Mouse (Mus musculus): ENCODE data around the gene Rhebl1.

Rhebl1 gene

DNA sequence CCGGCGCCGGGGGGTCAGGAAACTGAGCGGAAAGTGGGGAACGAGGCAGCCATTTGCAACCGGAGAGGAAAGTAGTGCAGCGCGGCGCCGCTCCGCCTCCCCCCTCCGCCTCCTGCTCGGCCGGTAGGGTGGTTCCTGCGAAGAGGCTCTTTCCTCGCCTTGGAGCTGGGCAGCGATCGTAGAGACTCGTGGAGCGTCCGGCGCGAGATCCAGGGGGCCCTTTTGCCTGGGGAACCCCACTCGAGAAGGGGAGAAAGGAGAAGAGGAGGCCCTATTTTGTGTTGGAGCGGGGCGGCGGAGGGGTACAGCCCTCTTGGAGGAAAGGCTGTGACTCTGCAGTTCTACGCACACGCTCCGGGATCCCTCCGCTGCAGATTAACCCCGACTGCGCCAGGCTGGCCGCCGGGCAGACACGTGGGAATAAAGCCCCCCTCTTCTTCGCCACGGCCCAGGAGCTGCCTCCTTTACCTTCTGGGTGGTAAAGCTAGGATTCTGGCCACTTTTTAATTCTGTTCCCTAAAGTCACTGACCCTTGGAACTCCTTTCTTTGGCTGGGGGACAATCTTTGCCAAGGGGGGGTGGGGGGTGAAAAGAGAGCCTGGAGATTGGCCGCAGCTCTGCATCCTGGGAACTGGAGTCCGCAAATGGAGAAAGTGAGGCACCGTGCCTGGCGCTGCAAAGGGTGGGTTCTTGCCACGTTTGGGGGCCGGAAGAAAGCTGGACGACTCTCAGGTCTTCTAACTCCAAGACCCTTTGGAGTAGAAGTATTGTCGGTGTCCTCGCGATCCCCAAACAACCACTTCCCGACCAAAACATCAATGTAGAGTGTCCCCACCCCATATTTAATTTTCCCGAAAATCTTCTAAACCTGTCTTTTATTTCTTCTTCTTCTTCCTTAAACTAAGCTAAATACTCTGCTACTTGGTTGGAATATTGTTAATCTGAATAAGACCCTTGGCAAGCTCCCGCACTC is 22.1 kb downstream of the Rhebl1 start:
- peak; percentile 92 for DNase-seq (ENCODE audit: low read depth, low spot score)

DNA sequence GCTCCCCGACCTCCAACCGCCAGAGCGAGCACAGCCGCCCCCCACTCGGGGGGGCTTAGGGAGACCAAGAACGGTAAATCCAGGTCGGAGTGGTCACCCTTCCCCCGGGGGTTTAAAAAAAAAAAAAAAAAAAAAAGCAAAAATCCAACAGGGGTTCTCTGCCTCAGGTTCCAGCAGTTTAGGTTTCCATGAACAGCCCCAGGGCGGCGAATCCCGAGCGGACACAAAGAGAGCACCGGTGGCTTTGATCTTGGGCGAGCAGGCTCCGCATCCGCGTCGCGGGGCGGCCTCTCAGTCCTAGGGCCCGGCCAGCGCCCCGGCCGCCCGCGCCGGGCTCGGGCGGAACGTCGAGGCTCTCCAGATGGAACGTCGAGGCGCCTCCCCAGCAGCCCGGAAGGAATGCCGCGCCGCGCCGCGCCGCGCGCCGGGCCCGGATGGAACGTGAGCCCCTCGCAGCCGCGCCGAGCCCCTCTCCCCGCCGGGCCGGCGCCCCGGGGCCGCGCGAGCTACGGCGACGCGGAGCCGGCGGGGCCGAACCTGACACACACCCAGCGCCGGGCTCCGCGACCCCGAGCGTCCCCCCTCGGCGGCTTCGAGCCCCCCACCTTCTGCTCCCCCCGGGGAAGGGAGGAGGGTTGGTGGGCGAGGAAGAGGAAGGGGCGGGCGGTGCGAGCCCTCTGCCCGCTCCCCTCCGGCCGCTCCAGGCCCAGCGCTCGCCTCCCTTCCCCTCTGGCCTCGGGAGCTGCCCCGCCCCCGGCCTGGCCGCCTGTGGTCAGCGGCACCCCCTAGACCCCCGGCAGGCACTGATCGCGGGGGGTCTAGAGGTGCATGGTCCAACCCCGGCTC is 23.0 kb downstream of the Rhebl1 start, which contains the start of gene Kmt2d:
Gene Kmt2d, minus strand, starts transcription at position 135 of the 846 bp plus-strand sequence.
- no peak for DNase-seq (ENCODE audit: low read depth, low spot score)

DNA sequence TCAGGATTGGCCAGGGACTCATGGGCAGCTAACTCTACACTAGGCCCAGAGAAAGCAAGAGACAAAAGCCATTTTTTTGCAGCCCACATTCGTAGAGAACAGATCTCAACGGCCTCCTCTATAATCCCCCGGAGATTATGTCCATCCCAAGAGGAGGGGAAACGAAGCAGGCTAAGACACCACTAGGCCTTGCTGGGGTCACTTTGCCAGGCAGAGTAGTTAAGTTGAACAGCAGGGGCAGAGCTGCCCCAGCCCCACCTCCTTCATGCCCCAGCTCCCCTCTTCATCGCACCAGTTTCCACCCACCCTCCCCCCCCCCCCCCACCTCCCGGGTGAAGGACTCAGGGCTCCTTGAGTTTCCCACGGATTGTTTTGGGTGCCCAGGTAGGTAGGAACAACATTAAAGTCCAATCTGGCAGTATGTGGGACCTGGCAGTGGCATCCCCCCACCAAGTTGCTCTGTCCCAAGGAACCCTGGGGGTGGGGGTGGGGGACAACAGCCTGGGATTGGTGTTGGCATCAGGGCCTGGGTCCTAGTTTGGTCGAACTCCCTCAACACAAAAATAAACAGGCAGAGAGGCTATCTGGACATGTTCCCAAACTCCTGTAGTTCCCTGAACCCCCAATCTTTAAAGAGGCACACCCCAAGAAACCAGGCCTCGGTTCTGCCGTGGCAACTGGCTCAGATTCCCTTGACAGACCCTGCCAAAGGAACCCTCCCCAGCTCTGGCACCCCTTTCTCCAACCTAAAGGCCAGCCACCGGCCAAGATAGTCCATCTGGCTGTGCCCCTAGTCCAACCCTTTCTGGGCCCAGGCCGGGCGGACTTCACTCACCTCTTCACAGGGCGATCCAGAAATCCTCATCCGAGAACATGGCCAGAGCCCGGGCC is 23.9 kb downstream of the Rhebl1 start:
- peak; percentile 46 for DNase-seq (ENCODE audit: low read depth, low spot score)

DNA sequence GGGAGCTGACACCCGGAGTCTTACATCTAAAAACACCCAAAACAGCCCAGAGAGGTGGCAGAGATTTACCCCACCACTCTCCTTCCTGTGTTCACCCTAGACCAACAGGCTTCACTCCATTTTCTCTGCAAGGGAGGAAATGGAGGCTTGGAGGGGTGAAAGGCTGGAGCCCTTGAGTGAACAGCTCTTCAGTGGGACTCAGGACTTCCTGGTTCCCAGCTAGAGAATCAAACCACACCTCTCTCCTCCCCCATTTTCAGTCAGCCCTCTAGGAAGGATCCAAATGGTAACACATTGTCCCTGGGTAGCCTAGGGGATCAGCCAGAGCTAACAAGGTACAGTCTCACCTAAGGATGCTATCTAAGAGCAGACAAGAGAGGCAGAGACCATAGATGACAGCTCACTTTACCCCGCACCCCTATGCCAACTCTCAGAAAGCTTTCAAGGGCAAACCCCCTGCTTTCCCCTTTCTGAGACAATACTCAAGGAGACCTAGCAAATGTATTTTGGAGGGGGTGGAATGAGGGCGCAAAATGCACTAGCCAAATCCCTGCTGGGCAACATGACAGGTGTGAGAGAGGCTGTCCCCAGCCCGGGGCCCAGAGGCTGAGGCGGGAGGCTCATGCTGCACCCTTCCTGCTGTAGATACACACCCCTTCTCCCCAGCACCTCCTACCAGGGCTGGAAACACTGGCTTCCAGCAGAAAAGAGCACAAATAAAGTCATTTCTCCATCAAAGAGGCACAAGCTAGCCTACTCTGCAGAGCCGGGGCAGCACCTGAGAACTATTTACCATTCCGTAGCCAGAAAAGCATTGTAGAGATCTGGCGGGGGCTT is 24.8 kb downstream of the Rhebl1 start:
- no peak for DNase-seq (ENCODE audit: low read depth, low spot score)

DNA sequence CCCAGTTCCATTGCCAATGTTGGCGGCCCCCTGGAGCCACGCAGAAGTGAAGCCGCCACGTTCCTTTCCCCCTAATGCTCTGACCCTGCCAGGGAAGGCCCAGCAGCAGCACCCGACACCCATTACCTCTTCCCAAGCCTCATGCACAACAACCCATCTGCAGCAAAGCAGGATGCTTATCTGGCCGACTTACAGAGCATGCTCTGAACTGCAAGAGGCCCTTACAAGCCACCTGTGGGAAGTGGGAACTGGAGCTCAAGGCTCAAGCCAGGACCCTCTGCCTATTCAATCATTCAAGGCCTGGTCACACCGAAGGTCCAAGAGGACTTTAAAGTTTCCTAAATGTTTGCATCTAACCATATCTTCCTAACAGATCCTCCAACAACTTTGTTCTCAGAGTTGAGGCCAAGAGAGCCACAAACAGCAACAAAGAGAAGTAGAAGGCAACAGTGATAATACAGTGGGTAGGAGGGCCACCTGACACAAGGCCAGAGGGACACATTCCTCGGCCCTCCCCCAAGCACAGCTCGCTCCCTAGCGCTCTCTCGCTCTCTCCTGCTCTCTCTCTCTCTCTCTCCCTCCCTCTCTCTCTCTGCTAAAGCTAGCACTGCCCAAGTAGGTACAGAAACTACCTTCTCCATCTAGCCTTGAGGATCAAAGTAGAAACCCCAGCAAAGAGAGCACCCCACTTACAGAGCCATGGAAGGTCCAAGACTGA is 25.8 kb downstream of the Rhebl1 start:
- DNase-seq (ENCODE audit: low read depth, low spot score) = no peak

DNA sequence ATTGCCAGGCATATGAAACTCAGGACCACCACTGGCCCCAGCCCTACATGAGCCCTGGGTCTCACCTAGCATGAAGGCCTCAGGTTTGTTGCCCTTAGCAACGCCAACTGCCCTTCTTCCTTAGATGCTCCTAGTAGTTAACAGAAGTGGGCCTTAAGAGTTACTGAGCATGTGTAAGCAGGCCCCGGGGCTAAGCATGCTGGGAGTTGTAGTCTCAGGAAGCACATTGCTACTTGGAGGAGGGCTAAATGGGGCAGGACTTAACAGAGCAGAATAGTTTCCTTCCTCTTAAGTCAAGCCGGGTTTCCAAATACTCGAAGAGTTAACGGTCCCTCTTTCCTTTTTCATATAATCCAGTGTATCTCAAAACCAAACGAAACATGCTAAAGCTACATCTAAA is 27.0 kb downstream of the Rhebl1 start:
- no peak for DNase-seq (ENCODE audit: low read depth, low spot score)

DNA sequence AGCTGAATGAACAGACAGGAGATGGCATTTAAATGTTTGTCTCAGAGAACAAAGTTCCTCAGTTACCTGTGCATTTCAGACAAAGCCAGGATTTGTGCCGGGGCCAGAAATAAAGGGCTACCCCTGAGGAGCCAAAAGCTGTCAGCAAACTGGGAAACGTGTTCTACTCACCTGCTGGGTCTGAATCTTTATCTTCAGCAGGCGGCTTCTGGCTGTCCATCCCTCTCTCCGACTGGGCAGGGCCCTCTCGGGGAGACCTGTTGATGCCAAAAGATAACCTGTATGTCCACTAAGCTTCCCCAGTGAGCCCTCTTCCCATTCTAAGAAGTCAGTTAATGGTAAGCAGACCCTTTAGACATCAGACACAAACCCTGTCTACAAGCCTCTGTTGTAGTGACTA is 27.8 kb downstream of the Rhebl1 start:
- DNase-seq (ENCODE audit: low read depth, low spot score) = no peak

DNA sequence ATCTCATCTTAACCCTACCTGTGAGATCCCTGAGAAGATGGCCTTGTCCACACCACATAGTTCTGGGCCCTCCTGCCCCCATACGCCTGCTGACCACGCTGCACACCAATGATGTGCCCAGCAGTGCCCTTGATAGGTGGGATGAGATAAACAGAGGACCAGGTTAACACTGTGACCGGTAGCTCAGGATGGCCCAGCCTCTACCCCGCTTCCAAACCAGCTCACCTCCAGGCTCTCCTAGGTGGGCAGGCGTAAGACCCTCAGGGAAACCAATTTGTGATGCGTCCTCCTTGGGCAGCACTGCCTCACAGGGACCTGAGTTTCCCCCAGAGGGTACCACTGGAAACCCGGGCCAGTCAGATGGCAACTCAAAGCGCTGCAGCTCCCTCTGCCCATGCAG is 28.6 kb downstream of the Rhebl1 start:
- no peak for DNase-seq (ENCODE audit: low read depth, low spot score)

DNA sequence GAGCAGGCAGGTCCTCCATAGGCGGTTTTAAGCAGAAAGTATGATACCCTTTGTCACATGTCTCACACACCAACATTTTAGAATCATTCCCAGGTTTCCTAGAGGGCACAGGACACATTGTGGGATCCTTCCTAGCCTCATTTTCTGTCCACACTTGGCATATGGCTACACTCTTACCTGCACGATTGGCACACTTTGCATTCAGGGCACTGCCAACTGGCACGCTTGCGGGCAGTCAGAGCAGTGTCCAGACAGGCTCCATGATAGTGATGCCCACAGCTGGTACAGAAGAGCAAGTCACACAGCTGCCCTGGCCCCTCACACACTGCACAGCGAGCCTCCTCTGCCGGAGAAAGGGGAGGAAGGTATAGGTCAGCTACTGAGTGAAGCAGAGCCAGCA is 29.4 kb downstream of the Rhebl1 start:
- DNase-seq (ENCODE audit: low read depth, low spot score) = no peak

DNA sequence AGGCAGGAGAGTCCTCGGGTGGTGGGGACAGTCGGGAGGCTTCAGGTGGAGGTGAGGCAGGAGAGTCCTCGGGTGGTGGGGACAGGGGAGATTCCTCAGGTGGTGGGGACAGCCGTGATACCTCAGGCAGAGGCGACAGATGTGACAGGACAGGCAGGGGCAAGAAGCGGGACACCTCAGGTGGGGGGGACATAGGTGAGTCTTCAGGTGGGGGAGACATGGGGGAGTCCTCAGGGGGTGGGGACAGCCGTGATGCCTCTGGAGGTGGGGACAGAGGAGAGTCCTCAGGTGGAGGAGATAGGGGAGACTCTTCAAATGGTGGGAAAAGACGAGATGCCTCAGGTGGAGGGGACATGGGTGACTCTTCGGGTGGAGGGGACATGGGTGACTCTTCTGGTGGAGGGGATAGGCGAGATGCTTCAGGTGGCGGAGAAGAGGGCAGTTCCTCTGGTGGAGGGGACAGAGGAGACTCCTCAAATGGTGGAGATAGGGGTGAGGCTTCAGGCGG is 30.8 kb downstream of the Rhebl1 start:
- DNase-seq (ENCODE audit: low read depth, low spot score) = no peak

DNA sequence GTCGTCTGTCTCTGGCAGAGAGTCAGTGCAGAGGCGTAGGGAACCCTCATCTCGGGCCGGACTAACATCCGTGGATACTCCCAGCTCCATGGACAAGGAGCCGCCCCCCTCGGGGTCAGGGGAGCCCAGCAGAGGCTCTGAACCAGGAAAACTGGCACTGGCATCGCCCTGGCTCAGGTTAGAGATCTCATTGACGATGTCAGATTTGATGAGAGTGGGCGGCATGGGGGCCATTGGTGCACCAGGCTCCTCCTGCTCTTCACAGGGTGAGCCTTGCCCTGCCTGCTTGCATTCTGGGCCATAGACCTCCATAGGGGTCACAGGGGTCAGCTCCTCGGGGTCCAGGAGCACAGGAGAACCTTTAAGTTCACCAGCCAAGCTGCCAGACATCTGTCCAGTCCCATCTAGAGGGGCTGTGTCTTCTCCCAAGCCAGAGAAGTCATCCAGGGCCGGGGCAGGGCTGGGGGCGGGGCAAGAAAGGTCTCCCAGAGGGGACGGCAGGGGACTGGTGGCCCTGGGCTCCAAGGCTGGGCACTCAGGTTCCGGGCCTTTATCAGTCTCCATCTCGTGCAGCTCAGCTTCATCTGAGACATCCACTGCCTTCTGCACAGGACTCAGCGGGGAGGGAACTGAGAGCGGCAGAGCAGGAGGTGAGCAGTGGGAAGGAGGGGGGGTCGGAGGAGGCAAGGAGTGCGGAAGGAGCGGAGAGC is 32.5 kb downstream of the Rhebl1 start:
- DNase-seq (ENCODE audit: low read depth, low spot score) = no peak

DNA sequence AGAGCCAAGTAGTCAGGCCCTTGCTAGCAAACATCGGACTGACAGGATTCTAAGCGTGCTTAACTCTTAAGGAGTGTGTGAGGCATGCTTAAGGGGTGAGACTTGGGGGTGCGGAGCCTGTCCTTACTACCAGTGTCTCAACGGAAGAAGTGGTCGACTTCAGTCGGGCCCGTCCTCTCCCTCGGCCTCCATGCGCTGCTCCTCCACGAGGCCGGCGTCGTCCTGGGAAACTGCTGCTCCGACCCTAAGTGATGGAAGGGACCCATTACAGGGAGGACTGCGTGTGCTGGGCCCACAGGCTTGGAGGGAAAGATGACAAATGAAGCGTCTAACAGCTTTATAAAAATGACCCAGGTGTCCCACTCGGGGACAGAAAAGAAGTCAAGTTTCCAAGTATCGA is 33.4 kb downstream of the Rhebl1 start:
- no peak for DNase-seq (ENCODE audit: low read depth, low spot score)

DNA sequence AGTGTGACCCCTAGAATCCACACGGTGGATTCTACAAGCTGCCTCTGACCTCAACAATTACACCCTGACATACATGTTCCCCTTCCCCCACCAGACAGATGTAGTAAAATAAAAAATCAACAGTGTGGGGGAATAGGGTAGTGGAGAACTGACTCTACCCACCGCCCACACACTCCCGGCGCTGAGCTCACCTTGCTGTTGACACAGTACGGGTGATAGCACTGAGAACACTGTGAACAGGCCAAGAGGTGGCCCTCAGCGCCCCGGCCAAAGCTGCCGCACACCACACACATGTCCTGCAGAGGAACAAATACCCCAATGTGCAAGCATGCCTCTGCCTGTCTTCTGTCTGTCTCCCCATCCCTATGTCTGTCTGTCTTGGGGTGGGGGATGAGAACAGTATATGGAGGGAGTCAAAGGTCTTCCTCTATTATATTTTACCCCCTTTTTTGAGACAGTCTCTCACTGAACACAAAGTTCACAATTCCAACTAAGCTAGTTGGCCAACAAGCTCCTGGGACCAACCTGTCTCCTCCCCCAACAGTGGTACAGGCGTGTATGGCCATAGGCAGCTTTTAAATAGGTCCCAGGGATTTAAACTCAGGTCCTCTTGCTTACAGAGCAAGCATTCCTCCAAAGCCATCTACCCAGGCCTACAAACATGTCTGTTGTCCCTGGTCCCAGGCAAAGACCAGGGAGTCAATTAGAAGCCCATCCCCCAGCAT is 34.9 kb downstream of the Rhebl1 start:
- DNase-seq (ENCODE audit: low read depth, low spot score) = no peak

DNA sequence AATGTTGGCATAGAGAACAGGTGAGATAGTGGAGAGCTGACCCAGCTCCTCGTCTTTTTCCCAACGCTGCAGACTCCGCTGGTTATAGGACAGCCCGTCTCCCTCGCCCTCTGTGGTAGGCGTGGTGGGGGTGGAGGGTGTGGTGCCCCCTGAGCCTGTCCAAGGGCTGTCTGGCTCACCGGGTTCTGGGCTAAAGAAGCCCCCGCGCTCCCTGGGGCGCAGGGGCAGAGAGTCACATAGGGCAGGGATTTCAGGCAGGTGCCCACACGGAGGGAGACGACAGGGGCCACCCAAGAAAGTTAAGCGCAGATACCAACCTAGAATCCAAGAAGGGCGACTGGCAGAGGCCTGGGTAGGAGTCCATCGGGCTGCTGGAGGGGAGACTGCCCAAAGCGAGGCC is 40.1 kb downstream of the Rhebl1 start:
- no peak for DNase-seq (ENCODE audit: low read depth, low spot score)

DNA sequence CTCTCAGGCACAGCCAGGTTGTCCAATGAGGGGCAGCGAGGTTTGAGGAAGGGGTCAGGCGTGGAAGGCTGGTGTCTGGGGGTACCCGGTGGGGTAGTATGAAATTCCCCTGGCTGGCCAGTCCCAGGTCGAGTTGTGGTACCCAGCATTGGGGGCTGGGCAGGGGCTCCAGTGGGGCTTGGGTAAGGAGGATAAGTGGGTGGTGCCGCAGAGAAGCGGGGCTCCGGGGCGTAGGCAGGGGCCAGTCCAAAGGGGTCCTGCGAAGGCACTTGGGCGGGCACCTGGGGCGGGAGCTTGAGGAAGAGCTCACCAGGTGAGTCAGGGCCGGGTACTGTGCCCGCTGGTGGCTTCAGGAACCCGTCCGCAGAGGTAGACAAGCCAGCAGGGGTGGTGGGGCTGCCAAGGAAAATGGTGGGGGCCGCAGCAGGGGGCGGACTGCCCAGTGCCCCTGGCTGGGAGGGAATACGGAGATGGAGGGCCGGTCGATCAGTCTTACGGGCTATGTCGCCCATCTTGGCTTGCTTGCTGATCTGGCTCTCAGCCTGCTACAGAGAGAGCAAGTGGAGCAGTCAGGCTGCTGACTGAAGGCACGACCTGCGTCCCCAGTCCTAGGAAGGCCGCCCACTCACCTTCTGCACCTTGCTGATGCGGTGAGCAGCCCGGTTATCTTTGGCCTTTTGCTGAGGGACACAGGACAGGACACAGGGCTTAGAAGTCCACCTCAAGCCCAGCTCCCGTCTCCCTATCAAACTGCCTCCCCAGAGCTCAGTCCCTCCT is 41.0 kb downstream of the Rhebl1 start:
- no peak for DNase-seq (ENCODE audit: low read depth, low spot score)

DNA sequence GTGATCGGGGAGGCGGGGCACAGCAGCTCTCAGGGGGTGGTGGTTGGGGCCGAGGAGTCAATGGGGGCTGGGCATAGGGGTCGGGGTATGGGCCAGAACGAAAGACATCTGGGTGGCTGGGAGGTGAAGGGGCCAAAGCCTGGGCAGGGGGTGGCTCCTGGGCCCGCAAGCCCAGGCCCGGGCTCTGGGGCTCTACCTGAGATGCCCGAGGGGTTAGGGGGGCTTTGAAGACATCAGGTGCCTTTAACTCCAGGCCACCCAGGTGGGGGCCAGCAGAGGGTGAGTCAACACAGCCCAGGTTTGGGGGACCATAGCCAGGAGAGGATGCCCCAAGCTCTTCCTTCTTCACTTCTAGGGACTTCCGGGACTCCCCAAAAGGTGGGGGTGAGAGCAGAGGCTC is 41.6 kb downstream of the Rhebl1 start:
- no peak for DNase-seq (ENCODE audit: low read depth, low spot score)

DNA sequence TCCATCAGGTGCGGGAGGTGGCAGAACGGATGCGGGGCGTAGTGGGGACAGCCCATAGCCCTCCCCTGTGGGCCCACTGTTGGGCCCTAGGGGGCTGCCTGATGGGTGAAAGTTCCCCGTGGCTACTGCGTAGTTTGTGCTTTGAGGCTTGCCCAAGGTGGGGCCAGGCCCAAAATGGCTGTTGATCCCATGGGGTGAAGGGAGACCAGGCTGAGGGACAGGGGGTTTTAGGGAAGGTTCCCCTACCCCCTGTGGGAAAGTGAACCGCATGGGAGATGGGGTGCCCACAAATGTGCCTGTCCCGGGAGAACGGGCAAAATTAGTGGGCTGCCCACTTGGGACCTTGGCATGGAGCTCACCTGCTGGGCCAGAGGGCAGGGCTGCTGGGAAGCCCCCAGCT is 42.3 kb downstream of the Rhebl1 start:
- no peak for DNase-seq (ENCODE audit: low read depth, low spot score)
